Mouse (Mus musculus): ENCODE measurements at regions not wholly inside any gene's neighbourhood (a gene's known extent, or its start where the extent isn't known, plus 50 kb on each side); places are given as distances from the start of the nearest gene placed in this dataset.

DNA sequence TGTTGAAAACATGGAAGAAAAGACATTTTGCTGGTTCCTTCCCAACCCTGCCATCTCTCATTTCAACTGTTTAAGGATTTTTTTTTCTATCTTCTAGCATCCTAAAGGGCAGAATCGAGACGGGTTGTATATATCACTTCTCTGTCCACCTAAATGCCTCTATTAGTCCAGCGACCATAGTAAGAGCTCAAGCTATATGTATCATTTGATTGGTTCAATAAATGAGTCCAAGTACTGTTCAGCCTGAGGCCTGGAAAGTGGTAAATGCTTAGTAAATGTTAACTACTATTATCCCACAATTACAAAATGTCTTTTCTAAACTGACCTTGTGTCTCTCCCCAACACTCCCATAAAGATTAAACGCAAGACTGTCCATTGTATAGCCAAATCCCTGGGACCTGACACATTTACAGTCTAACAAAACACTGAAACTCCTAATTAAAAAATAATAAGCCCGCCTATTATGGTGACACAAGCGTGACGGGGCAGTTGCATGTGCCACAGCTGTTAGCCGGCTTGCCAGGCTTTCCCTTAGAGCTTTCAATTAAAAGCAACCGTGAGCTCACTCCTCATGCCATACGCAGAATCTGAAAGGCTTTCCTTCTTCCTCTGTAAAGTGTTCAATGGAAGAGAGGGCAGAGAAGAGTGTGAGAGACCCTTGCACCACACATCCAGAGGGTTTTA is 336.7 kb upstream of the Tenm4 start:
- no peak for DNase-seq

DNA sequence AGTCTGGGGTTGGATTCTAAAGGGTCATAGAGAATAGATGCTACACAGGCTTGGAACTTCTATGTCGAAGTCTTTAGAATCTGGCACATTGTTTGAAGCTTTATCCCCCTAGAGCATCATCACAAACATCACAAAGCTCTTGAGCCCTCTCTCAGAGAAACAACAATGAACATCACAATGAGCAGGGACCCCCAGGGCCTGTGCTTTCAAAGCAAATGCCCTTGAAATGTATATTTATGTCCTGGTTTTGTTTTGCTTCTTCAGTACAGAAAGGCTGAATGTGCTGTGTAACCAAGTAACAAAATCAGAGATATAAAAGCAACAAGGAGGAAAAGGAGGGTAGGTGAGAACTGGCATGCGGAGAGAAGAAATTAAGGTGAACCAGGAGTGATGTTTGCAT is 330.6 kb upstream of the Tenm4 start:
- DNase-seq, result no peak

DNA sequence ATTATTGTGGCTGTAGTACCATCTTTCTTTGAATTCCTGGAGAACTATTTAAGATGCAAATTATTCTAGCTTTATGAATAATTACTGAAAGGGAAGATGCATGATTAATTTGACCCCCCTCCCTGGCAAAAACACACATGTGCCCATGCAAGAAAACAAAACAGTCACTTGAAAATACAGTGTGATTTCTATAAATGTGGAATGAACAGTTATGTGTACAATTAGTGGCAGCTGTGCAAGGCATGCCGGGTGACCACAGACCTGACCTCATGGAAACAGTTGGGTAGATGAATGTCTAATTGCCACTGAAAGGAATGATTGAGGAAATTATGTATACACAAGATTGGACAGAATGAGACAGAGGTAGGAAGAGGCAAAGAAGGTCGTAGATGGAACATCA is 321.2 kb upstream of the Tenm4 start:
- no peak for DNase-seq

DNA sequence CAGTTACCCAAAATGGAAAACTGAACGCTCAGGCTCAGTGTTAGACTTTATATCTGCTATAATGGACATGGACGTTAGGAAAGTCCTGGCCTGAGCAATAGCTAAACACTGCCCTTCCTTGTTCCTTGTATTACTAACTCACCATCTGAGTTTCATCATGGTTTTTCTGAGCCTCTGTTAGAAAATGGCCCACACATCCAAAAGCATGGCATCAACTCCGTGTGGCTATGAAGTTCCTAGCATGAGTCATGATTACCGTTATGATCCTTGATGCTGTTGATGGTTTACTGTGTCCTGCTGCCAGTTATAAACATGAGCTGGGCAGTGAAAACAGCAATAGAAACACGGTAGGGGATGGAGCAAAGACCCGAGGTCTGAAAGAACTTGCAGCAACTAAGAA is 318.4 kb upstream of the Tenm4 start:
- no peak for DNase-seq

DNA sequence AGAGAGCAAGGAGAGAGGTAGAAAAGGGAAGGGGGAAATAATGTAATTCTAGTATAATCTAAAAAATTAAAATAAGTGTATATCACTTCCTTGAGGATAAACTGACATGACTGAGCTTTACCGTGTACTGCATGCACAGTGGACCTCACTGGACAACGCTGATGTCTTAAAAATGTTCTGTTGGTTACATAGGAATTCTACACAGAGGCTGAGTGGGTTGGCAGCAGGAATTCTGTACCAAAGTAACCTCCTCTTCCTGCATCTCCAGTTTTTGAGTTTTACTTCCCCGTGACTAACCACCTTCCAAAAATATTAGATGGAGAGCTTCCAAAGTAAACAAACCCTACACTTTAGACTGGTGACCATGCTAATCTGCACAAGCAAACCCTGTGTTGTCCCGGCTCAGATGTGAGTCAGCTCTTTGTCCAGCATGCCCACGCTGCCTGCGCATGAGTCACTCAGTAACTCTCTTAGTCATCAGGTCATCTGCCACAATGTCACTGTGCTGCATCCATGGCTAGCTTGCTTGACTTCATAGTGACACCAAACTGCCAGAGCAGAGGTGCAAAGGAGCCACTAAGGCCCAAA is 317.7 kb upstream of the Tenm4 start:
- no peak for DNase-seq

DNA sequence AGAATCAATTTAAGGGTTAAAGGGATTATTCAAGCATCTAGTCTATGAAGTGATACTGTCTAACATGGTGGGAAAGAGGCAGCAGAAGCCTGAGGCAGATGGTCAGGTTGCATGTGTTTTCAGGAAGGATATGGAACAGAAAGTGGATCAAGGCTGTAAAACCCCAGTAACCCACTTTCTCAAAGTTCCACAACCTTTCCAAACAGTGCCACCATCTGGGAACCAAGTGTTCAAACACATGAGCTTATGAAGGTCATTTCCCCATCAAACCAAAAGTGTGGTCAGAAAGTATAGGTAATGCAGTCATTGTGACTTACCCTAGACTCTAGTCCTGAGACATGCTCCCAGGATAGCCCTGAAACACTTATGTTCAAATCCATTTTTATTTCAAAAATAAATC is 312.8 kb upstream of the Tenm4 start:
- no peak for DNase-seq

DNA sequence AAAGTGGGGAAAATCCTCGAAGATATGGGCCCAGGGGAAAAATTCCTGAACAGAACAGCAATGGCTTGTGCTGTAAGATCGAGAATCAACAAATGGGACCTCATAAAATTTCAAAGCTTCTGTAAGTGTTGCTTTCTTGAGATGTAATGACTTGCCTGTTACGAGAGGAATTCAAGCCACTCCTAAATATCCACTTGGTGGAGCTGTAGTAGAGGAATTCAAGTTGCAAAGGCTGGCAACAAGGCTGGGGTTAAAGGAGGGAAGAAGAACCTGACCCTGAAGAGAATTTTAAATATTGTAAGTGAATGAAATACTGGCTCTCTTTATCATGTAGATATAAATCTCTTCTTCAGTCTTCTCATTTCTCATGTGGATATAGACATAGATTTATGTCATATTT is 306.8 kb upstream of the Tenm4 start:
- no peak for DNase-seq

DNA sequence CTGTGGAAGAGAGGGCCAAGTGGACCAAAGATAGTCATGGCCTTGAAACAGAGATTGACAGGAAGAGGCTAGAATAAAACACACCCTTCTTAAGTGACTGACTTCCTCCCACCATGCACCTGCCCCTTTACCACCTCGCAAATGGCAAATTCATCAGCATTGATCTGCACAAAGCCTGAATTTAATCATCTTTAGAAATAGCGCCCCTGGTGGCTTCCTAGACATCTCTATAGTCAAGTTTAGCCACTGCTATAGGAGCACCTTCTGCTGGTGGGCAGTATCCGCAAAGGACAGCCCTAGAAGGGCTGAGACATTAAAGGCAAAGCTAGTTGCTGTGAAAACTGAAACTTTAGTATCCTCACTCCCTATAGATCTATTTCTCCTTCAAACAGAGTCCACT is 305.8 kb upstream of the Tenm4 start:
- no peak for DNase-seq

DNA sequence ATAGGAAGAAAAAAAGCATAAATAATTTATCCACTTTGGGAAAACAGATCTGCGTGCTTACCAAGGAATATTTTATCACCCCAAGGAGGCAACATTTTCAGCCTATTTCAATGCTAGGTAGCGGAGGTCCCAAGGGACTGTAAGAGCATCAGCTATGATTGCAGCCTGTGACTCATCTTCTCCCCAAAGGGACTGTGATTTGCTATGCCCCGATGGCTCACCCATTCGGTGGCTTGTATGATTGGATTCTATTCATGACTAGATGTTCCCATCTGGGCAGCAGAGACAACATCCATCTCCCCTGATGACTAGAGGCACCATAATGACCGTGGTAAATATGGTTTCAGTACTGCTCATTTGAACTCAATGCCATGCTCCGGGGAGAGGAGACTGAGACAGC is 302.3 kb upstream of the Tenm4 start:
- no peak for DNase-seq

DNA sequence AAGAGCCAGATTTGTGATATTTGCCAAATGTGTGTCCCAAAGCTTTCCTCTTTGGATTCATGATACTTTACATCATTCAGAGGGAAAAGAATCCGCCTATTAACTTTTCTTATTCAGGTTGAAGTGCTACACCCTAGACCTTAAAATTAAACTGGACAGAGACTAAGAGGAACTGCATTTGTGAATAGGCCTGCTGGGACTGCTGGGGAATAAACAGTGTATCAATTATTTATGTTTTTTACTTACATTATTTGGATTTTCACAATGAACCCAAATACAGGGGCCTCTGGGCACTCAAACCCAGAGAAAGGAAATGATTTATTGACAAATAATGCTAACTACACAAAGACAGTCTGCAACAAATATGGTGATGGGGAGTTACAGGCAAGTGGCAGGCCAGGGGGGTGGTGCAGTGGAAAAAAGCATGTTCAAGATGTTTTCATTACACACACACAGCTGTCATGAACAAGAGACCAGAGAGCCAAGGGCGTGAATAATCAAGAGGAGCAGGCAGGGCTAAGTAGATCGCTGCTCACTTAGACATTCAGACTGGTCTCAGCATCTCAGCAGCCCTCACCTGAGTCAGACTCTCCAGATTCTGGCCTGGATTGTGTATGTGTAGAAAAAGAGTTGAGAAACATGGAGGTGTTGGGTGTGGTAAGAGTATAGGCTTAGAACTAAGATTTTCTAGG is 290.3 kb upstream of the Tenm4 start:
- no peak for DNase-seq

DNA sequence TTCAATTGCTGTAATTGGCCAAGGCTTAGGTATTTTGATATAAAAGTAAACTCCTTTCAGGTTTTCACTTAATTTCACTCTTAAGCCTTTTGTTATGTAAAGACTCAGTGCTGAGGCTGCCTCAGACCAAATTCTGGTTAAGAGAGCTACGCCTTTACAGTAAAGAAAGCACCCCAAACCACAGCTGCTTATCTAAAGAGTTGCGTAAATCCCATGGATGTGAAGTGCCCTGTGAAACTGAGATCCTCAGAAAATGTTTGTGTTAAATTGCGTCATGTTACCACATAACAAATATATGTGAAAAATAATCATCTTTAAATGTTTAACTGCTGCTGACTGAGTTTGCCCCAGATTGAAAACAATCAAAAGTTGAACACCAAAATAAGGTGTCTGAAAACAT is 269.5 kb upstream of the Tenm4 start:
- DNase-seq, result no peak

DNA sequence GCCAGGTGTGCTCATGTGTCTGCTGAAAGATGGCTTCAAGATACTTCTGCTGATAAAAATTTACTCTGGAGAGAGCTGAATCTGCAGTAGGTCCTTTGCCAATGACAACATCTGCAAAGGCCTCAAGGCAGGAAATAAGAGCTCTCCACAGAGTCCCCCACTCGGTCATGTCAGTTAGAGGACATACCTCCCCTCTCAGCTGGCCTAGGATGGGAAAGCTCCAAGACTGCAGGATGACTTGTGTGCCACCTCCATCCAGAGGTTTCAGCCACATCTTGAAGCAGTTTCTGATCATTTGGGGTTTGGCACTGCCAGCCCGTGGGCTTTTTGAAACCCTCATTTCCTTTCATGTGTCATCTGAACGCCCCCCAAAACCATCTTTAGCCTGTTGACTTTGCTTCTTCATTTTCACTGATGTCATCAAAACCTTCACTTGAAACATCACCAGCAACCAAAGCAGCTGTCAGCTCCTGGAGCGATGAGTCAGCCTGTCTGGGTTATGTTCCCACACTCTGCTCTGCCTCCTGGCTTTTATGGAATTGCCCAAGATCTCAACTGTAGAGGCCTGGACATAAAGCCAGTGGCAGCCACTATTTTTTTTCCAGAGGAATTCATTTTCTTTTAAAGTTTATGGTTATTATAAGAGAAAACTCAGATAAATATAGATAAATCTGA is 256.5 kb upstream of the Tenm4 start:
- DNase-seq, result no peak

DNA sequence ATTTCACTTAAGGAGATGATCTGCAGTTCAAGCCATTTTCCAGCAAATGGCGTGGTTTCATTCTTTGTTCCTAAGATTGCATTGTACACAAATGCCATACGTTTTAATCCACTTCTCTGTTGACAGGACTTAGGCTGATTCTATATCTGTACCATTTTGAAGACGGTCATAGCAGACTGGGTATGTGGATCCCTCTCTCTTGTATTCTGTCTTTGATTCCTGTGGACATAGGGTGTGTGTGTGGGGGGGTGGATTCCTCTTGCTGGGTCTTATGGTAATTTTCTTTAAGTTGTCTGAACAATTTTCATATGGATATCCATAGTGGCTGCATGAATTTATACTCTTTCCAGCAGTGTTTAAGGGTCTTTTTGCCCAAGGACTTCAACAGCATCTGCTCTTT is 251.1 kb upstream of the Tenm4 start:
- DNase-seq, result no peak

DNA sequence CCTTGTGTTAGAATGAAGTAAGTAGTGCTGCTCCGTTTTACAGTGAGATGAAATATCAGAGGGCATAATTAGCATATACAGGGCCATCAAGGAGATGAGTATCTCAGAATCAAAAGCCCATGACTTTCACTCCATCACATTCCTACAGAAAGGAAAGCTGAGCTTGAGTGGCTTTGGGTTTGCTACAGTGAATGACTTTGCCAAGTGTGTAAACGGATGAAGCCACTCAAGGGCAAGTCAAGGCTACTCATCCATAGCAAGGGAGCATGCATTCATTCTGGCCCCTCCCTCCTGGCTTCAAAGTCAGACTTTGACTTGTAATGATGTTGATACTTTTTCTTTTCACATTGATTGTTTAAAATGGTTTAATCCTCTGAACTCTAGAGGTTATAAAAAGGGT is 246.2 kb upstream of the Tenm4 start:
- no peak for DNase-seq

DNA sequence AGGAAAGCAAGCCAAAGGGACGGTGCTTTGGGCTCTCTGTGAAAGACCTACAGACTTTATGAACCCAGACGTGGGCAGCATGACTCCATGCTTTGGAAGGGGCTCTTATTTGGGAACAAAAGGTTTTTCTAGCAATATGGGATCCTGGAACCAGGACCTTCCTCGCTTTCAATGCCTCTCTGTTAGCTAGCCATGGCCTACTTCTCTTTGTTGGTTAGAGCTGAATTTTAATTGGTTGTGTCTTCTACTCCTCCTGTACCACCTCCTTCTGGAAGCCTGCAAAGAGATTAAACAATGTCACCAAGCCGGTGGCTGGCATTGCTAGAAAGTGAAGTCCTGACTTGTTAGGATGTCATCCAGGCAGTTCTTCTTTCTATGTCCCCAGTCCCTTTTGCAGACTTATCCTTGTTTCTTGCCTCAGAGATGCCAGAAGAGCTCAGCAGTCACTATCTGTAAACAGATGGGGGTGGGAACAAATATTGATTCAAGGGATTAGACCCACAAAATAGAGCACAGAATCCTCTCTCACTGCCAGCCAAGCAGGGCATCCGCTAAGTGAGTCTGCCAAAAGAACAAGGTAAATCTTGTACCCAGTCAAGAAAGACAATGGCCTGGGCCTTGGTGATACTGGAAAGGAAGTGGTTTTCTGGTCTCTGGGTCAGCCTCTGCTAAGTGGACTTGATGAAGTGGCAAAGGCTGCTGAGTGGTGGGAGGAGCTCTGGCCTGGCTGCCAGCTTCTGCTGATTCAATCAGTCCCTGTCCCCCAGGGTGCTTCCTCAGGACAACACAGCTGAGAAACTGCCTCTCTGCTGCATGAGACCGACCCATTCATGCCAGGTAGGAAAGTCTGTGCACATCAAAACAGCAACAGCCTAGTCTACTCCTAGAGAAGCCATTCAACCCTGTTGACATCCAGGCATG is 244.7 kb upstream of the Tenm4 start:
- peak; percentile 10 to 27 for DNase-seq

DNA sequence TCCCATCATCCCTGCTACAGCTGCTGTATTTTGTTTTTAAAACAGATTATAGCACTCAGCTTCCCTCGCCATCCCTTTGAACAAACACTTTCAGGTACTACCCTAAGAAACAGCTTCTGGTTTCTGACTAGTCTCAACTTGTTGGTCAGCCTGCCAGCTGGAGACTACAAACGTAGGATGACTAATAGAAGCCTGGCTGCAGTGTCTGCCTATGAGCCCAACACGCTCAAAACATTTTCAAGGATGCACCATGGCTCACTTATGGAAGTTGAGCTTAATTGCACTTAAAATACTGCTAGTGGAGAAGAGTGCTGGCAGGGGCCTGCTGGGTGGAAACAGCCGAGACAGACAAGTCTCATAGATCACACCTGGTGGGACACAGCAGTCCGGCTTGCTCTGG is 234.4 kb upstream of the Tenm4 start:
- no peak for DNase-seq

DNA sequence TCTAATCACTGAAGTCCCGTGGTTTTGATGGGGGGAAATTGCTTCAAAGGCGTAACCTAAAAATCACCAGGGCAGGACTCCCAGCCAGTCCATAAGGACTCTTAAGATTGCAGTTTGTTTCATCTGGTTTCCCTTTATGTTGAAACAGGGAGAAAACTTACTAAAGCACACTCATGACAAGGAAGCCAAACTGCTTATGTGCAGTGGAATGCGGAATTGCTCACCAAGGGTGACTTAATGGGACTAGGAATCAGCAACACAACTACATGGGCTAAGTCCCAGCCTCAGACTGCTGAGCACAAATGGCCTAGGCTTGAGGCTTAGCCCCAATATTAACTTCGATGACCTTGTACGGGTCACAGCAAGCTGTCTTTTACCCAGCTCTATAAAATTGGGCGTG is 227.6 kb upstream of the Tenm4 start:
- no peak for DNase-seq

DNA sequence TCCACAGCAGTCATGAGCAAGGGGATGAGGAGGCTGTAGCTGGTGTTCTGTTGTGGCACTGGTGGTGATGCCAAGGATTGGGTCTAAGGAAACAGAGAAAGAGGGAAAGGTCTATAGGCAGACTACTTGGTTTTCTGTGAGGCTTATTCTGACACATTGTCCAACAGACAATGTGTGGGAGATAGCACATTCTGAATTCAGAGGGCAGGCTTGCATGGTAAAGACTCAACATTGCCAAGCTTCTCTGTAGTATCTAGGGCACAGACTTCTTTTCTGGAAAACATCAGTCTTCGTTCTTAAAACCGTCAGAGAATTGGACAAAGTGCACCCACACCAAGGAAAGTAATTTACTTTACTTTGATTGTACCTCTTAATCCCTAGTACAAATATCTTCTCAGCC is 218.7 kb upstream of the Tenm4 start:
- DNase-seq, result no peak

DNA sequence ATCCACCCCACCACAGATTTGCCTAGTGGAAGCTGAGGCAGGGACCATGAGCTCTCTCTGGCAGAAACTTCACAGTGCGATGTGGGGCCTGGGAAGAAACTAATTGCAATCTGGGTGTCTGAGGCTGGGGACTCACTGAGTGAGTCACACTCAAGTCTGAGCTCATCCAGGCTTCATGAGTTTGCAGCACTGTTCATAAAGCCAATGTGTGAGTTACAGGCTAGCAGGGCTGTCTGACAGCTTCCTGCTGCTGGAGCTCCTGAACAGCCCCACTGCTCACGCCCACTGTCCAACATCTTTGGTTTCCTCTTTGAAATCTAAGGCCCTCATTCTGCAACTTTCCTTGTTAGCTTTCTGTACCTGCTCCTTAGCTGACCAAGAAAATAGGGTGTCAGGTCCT is 216.5 kb upstream of the Tenm4 start:
- no peak for DNase-seq

DNA sequence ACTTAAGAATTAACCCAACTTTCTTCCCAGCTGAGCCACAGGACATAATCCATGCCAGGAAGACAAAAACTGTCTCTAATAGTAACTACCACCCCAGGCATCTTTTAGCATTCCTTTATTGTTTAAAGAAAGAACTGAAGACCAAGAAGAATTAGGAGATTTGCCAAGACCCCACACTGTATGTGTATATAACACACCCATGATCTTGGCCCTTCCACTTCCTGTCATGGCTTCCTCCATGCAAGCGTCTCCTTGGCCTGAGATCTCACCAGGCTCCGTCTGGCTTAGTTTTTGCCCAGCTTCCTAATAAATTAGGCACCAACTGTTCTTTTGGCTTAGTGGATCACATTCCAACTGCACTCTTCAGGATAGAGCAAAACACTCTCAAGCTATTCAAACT is 215.9 kb upstream of the Tenm4 start:
- DNase-seq, result no peak

DNA sequence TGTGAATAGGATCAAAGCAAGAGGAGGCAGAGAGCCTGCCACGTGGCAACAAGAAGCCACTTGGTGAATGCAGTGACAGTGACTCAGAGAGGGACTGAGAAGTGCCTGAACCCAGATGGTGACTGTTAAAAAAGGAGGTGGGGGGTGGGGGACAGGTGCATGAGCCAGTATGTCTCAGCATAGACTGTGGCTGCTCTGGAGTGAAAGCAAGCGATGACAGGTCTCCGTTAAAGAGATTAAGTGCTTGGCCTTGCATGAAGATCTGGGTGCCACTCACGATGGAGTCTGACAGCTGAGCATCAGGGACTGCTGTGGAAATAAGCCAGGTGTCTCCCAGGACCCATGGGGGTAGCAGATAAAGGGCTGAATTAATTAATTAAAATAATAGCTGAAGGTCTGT is 212.0 kb upstream of the Tenm4 start:
- DNase-seq, result no peak

DNA sequence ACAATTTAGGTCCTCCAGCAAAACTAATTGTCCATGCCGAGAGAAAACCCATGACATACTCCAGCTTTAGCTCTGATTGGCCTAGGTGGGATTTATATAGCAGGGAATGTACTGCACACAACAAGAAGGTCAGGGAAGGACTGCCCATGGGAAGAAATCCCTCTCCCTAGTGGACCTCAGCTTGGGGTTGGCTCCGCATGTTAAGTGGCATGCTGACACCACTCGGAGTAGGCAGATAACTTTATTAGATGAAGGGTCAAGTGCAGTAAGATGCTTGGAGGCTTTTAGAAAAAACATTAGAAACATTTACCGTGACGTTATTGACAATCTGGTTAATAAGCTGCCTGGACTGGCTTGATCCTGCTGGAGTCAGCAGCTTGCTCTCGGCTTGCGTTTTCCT is 199.2 kb upstream of the Tenm4 start:
- no peak for DNase-seq

DNA sequence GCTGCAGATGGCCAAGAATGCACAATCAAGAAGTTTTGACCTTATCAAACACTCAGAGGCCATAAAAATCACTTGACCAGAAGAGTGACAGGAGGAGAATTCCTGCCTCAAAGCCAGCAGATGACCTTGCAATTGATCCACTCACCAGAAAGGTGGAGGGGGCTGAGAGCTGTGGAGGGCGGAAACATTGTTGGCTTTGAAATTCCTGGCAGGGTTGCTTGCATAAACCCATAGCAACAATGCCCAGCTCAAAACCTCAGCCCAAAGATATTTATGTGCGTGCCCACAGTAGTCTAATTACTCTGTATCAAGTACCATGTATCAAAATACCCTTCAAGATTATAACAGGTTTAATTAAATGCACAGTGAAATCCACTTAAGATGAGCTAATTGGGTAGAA is 197.0 kb upstream of the Tenm4 start:
- no peak for DNase-seq
